Mouse (Mus musculus): ENCODE data around the gene Sgpl1. TPM values are rescaled to one million over a fixed set of nuclear protein-coding genes. Genes with fewer than 3 reads are reported as not detected.
A peak's percentile ranks its signal among the peaks of the same experiment; 100 is the strongest.

Sgpl1 gene
- polyA plus RNA-seq, 1 experiment from 2014 or later: 63.6 TPM

GRCm38 (mm10) chr10:61150616-61151015, 3.1 kb upstream of the Sgpl1 start:
- 40% methylated on average over 6 of the region's 6 CpGs for WGBS
- no peak overlapping the region for H3K9ac ChIP-seq (replicated peaks)
- no peaks in the 10 kb centered on the region for H3K36me3 ChIP-seq
- no peak overlapping the region for H3K4me2 ChIP-seq (replicated peaks)
- no peak overlapping the region for H3K4me3 ChIP-seq
- H3K27ac ChIP-seq (replicated peaks): no peak overlapping the region
- H3K9me3 ChIP-seq: no peaks in the 10 kb centered on the region
- peaks cover 2% of the 10 kb centered on the region for H3K4me1 ChIP-seq
- ATAC-seq (replicated peaks): no peak
- no peaks in the 10 kb centered on the region for H3K27me3 ChIP-seq

- H3K9ac ChIP-seq (replicated peaks): no peak overlapping the region
- no peak for ATAC-seq (replicated peaks)
- no peaks in the 10 kb centered on the region for H3K9me3 ChIP-seq
- no peak overlapping the region for H3K4me3 ChIP-seq
- no peaks in the 10 kb centered on the region for H3K36me3 ChIP-seq
- 83% methylated on average over 3 of the region's 3 CpGs for WGBS
- H3K4me2 ChIP-seq (replicated peaks): no peak overlapping the region
- H3K27me3 ChIP-seq: no peaks in the 10 kb centered on the region
- no peak overlapping the region for H3K27ac ChIP-seq (replicated peaks)
- peaks cover 8% of the 10 kb centered on the region for H3K4me1 ChIP-seq
These were observed 2.0 kb upstream of the Sgpl1 start for GRCm38 (mm10) chr10:61149476-61149875.

- Histone ChIP-seq H3K27ac (replicated peaks) (peak overlapping the region; percentile 97), H3K4me3 (peak overlapping the region; percentile 86), H3K36me3 (0 out of 2 replicates have a peak, but pooled peaks cover 2% of the 10 kb centered on the region), H3K4me2 (replicated peaks) (peak overlapping the region; percentile 77), H3K27me3 (no peaks in the 10 kb centered on the region), H3K4me1 (peaks cover 16% of the 10 kb centered on the region), H3K9ac (replicated peaks) (peak overlapping the region; percentile 83), H3K9me3 (no peaks in the 10 kb centered on the region)
- peak; percentile 73 for ATAC-seq (replicated peaks)
- WGBS: 1% methylated on average over 14 of the region's 14 CpGs
These were observed 721 bp downstream of the Sgpl1 start for GRCm38 (mm10) chr10:61146807-61147156.

GRCm38 (mm10) chr10:61146119-61146806, 1.2 kb downstream of the Sgpl1 start:
- H3K36me3 ChIP-seq: 0 out of 2 replicates have a peak, but pooled peaks cover 2% of the 10 kb centered on the region
- peak overlapping the region; percentile 97 for H3K27ac ChIP-seq (replicated peaks)
- peak overlapping the region; percentile 77 for H3K4me2 ChIP-seq (replicated peaks)
- peak; percentile 69 for ATAC-seq (replicated peaks)
- WGBS: under 1% methylated on average over 49 of the region's 53 CpGs
- no peaks in the 10 kb centered on the region for H3K27me3 ChIP-seq
- H3K4me1 ChIP-seq: peaks cover 16% of the 10 kb centered on the region
- peak overlapping the region; percentile 83 for H3K9ac ChIP-seq (replicated peaks)
- H3K4me3 ChIP-seq: peak overlapping the region; percentile 86
- H3K9me3 ChIP-seq: no peaks in the 10 kb centered on the region

- Histone ChIP-seq H3K9me3 (no peaks in the 10 kb centered on the region), H3K27me3 (no peaks in the 10 kb centered on the region), H3K36me3 (0 out of 2 replicates have a peak, but pooled peaks cover 2% of the 10 kb centered on the region), H3K4me1 (peaks cover 16% of the 10 kb centered on the region), H3K4me2 (replicated peaks) (peak overlapping the region; percentile 77), H3K27ac (replicated peaks) (peak overlapping the region; percentile 97), H3K9ac (replicated peaks) (peak overlapping the region; percentile 83), H3K4me3 (peak overlapping the region; percentile 86)
- 0% methylated on average over 3 of the region's 3 CpGs for WGBS
- ATAC-seq (replicated peaks): no peak
These were observed 1.8 kb downstream of the Sgpl1 start for GRCm38 (mm10) chr10:61145766-61146118.

- 95% methylated on average over 2 of the region's 2 CpGs for WGBS
- Histone ChIP-seq H3K4me3 (no peak overlapping the region), H3K27me3 (no peaks in the 10 kb centered on the region), H3K9me3 (no peaks in the 10 kb centered on the region), H3K27ac (replicated peaks) (no peak overlapping the region), H3K4me2 (replicated peaks) (no peak overlapping the region), H3K9ac (replicated peaks) (no peak overlapping the region), H3K4me1 (peaks cover 16% of the 10 kb centered on the region), H3K36me3 (0 out of 2 replicates have a peak, but pooled peaks cover 4% of the 10 kb centered on the region)
- ATAC-seq (replicated peaks): no peak
These were observed 4.2 kb downstream of the Sgpl1 start for GRCm38 (mm10) chr10:61143343-61143742.

- Histone ChIP-seq H3K4me1 (no peaks in the 10 kb centered on the region), H3K36me3 (peaks cover 7% of the 10 kb centered on the region; the same call in 1 of the 2 replicates), H3K9me3 (no peaks in the 10 kb centered on the region), H3K27me3 (no peaks in the 10 kb centered on the region), H3K4me2 (replicated peaks) (no peak overlapping the region), H3K4me3 (no peak overlapping the region), H3K9ac (replicated peaks) (no peak overlapping the region), H3K27ac (replicated peaks) (no peak overlapping the region)
- ATAC-seq (replicated peaks): no peak
- 70% methylated on average over 1 of the region's 1 CpGs for WGBS
These were observed 9.9 kb downstream of the Sgpl1 start for GRCm38 (mm10) chr10:61137567-61137966.

- WGBS: 70% methylated on average over 3 of the region's 3 CpGs
- H3K27me3 ChIP-seq: no peaks in the 10 kb centered on the region
- no peaks in the 10 kb centered on the region for H3K4me1 ChIP-seq
- H3K36me3 ChIP-seq: peaks cover 7% of the 10 kb centered on the region; the same call in 1 of the 2 replicates
- H3K9me3 ChIP-seq: no peaks in the 10 kb centered on the region
- no peak overlapping the region for H3K4me2 ChIP-seq (replicated peaks)
- H3K4me3 ChIP-seq: no peak overlapping the region
- no peak overlapping the region for H3K27ac ChIP-seq (replicated peaks)
- H3K9ac ChIP-seq (replicated peaks): no peak overlapping the region
- ATAC-seq (replicated peaks): no peak
These were observed 12.2 kb downstream of the Sgpl1 start for GRCm38 (mm10) chr10:61135226-61135839.

- no peak overlapping the region for H3K9ac ChIP-seq (replicated peaks)
- H3K4me3 ChIP-seq: no peak overlapping the region
- no peak overlapping the region for H3K4me2 ChIP-seq (replicated peaks)
- H3K27me3 ChIP-seq: no peaks in the 10 kb centered on the region
- no peak overlapping the region for H3K27ac ChIP-seq (replicated peaks)
- ATAC-seq (replicated peaks): no peak
- H3K36me3 ChIP-seq: peaks cover 7% of the 10 kb centered on the region; the same call in 1 of the 2 replicates
- H3K9me3 ChIP-seq: no peaks in the 10 kb centered on the region
- 67% methylated on average over 4 of the region's 4 CpGs for WGBS
- H3K4me1 ChIP-seq: no peaks in the 10 kb centered on the region
These were observed 13.5 kb downstream of the Sgpl1 start for GRCm38 (mm10) chr10:61134041-61134440.

GRCm38 (mm10) chr10:61130959-61131358, 16.5 kb downstream of the Sgpl1 start:
- no peak overlapping the region for H3K9ac ChIP-seq (replicated peaks)
- no peaks in the 10 kb centered on the region for H3K9me3 ChIP-seq
- no peaks in the 10 kb centered on the region for H3K4me1 ChIP-seq
- no peak for ATAC-seq (replicated peaks)
- H3K27me3 ChIP-seq: no peaks in the 10 kb centered on the region
- H3K4me2 ChIP-seq (replicated peaks): no peak overlapping the region
- 81% methylated on average over 3 of the region's 3 CpGs for WGBS
- H3K4me3 ChIP-seq: no peak overlapping the region
- no peak overlapping the region for H3K27ac ChIP-seq (replicated peaks)
- no peaks in the 10 kb centered on the region; the same call in 1 of the 2 replicates for H3K36me3 ChIP-seq

GRCm38 (mm10) chr10:61128701-61129365, 18.7 kb downstream of the Sgpl1 start:
- Histone ChIP-seq H3K9me3 (no peaks in the 10 kb centered on the region), H3K4me1 (no peaks in the 10 kb centered on the region)
- no peak for ATAC-seq (replicated peaks)

GRCm38 (mm10) chr10:61124462-61124861, 23.0 kb downstream of the Sgpl1 start:
- Histone ChIP-seq H3K4me2 (replicated peaks) (no peak overlapping the region), H3K9me3 (no peaks in the 10 kb centered on the region), H3K27ac (replicated peaks) (no peak overlapping the region), H3K4me3 (no peak overlapping the region), H3K27me3 (no peaks in the 10 kb centered on the region), H3K4me1 (no peaks in the 10 kb centered on the region), H3K36me3 (peaks cover 16% of the 10 kb centered on the region), H3K9ac (replicated peaks) (no peak overlapping the region)
- ATAC-seq (replicated peaks): no peak
- WGBS: 94% methylated on average over 2 of the region's 2 CpGs

More at GRCm38 (mm10) chr10:61128701-61129365, 18.7 kb downstream of the Sgpl1 start:
- Histone ChIP-seq H3K4me3 (no peak overlapping the region), H3K9ac (replicated peaks) (no peak overlapping the region), H3K4me2 (replicated peaks) (no peak overlapping the region), H3K27me3 (no peaks in the 10 kb centered on the region), H3K27ac (replicated peaks) (no peak overlapping the region), H3K36me3 (no peaks in the 10 kb centered on the region; the same call in 1 of the 2 replicates)
- 93% methylated on average over 1 of the region's 1 CpGs for WGBS
